Mouse (Mus musculus) hindbrain, postnatal 0 days (tissue): ENCODE measurements at regions not wholly inside any gene's neighbourhood (a gene's known extent, or its start where the extent isn't known, plus 50 kb on each side); places are given as distances from the start of the nearest gene placed in this dataset.

Experiments used
- ATAC-seq: fragments of 200-750 bp; cut with Nextera tagmentation; 2 replicates; pipeline ENCODE4 v1.8.0; 2017; ENCODE audit warnings: mild to moderate bottlenecking, moderate TSS enrichment, moderate library complexity
- DNase-seq: peaks from one replicate; pipeline ENCODE4 v3.0.0-alpha.2; 2015; ENCODE audit warnings: low spot score
- H3K27ac ChIP-seq: fragments of 300-500 bp; sonication (generic); 2 replicates; pipeline ENCODE4 v1.5.1; 2014; ENCODE audit warnings: mild to moderate bottlenecking
- H3K27me3 ChIP-seq: fragments of 300-500 bp; sonication (generic); 2 replicates; pipeline ENCODE4 v1.6.1; 2014; ENCODE audit warnings: low read length, mixed read lengths; ENCODE audit not compliant: insufficient read depth
- H3K36me3 ChIP-seq: fragments of 300-500 bp; sonication (generic); 2 replicates; pipeline ENCODE4 v1.6.1; 2014; ENCODE audit warnings: low read length, mixed read lengths; ENCODE audit not compliant: insufficient read depth
- H3K4me1 ChIP-seq: fragments of 300-500 bp; sonication (generic); 2 replicates; pipeline ENCODE4 v1.6.1; 2014; ENCODE audit warnings: antibody characterized with exemption, low read length, mixed read lengths; ENCODE audit not compliant: insufficient read depth
- H3K4me2 ChIP-seq: fragments of 300-500 bp; sonication (generic); 2 replicates; pipeline ENCODE4 v1.6.1; 2014; ENCODE audit warnings: low read depth, mild to moderate bottlenecking, low read length, moderate library complexity, mixed read lengths
- H3K4me3 ChIP-seq: fragments of 300-500 bp; sonication (generic); 2 replicates; pipeline ENCODE4 v1.5.1; 2014; ENCODE audit warnings: low read length
- H3K9ac ChIP-seq: fragments of 300-500 bp; sonication (generic); replicated peaks from 2 replicates; pipeline ENCODE4 v1.6.1; 2014; ENCODE audit warnings: mild to moderate bottlenecking, low read length, moderate library complexity, mixed read lengths
- H3K9me3 ChIP-seq: fragments of 300-500 bp; sonication (generic); 2 replicates; pipeline ENCODE4 v1.6.1; 2016; ENCODE audit warnings: low read length, mixed read lengths
- CTCF ChIP-seq: IDR thresholded peaks from 2 replicates; pipeline ENCODE4 v1.5.1; 2016; ENCODE audit warnings: antibody characterized with exemption, control low read depth, low read depth
- WGBS: fragments of 180-500 bp; shearing (Covaris S2); extraction: QIAGEN DNeasy Blood & Tissue Kit; methylation state at CpG from one replicate; pipeline ENCODE4 v1.1.7; 2014; 5-methylcytosine and 5-hydroxymethylcytosine counted together

DNA sequence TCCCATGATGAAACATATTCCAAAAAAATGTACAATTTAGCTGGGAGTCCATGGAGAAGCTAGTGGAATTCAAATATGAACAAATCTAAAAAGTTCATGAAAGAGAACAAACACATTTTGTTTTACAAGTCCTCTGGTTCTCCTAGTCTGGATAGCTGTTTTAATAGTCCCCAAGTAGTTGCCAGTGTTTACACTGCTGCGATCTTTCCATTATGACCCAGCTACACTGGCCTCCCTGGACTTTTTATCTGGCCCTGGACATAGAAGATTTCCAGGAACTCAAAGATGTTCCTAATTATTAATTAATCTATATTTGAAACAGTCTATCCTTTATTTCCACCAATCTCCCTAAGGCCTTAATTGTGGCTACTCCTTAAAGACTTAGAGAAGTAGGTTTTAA is 232.1 kb downstream of the Atp6ap1l start:
- DNase-seq, result no peak
- ATAC-seq, result no peak
- TF ChIP-seq CTCF, result no peak

DNA sequence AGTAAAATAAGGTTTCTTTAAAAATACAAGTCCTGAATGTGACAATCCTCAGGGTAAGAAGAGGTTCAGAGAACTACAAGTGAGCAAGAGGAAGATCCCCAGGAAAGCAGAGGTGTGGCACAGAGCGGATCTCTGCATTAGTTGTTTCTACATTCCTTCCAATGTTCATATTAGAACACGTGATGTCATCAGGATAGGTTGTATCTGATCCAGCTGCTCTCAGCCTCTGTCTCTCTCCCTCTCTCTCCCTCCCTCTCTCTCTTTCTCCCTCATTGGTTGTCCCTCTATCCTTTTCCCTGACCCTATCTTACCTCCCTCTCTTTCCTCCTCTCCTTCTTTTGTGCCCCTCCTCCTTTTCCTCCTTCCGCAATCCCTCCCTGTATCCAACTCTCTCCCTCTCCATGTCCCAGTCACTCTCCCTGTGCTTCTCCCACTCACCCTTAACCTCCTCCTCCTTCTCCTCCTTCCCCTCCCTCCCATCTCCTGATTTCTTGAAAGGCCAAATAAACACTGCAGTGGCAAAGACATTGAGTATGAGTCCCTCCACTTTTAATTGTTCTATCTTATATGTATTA is 243.5 kb downstream of the Atp6ap1l start:
- Histone ChIP-seq H3K27ac (no peak overlapping the region), H3K9me3 (no peaks in the 10 kb centered on the region), H3K4me2 (no peak overlapping the region), H3K4me3 (no peak overlapping the region), H3K4me1 (no peaks in the 10 kb centered on the region), H3K36me3 (no peaks in the 10 kb centered on the region), H3K9ac (no peak overlapping the region), H3K27me3 (no peaks in the 10 kb centered on the region)
- DNase-seq, result no peak
- 83% methylated on average over 3 of the region's 3 CpGs for WGBS
- TF ChIP-seq CTCF, result no peak
- ATAC-seq, result no peak

More for the DNA sequence above, 232.1 kb downstream of the Atp6ap1l start:
- Histone ChIP-seq H3K36me3 (no peaks in the 10 kb centered on the region), H3K27ac (no peak overlapping the region), H3K9ac (no peak overlapping the region), H3K4me2 (no peak overlapping the region), H3K9me3 (no peaks in the 10 kb centered on the region), H3K27me3 (no peaks in the 10 kb centered on the region), H3K4me1 (no peaks in the 10 kb centered on the region), H3K4me3 (no peak overlapping the region)
- 94% methylated on average over 1 of the region's 1 CpGs for WGBS

- no peaks in the 10 kb centered on the region for H3K36me3 ChIP-seq
- H3K4me1 ChIP-seq, result no peaks in the 10 kb centered on the region
- ATAC-seq (no peak), DNase-seq (peak; percentile 7)
- no peak overlapping the region for H3K4me2 ChIP-seq
- no peak overlapping the region for H3K9ac ChIP-seq
- H3K4me3 ChIP-seq, result no peak overlapping the region
- H3K27me3 ChIP-seq, result no peaks in the 10 kb centered on the region
- no peak for TF ChIP-seq CTCF
- H3K27ac ChIP-seq, result no peak overlapping the region
- no peaks in the 10 kb centered on the region for H3K9me3 ChIP-seq
- WGBS, result 3% methylated on average over 3 of the region's 3 CpGs
These were observed 244.2 kb downstream of the Atp6ap1l start for GRCm38 (mm10) chr13:90660950-90661349.

DNA sequence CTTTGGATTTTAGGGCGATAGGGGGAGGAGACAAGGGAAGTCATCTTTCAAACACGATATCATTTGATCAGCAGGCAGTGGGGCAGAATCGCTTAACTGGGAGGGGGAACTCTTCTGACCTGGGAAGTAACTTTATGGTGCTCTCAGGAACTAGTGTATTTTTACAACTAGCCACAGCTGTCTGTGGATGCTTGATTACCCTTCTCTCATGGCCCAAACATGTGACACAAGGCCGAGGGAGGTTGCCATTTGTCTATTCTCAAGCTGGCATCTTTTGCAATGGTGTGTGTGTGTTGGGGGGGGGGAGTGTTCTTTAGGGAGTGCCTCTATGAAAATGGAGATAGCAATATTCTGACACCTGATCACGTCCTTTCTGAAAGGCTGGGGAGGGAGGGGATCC is 246.1 kb downstream of the Atp6ap1l start:
- no peaks in the 10 kb centered on the region for H3K36me3 ChIP-seq
- no peaks in the 10 kb centered on the region for H3K9me3 ChIP-seq
- ATAC-seq (no peak), DNase-seq (no peak)
- H3K27me3 ChIP-seq, result no peaks in the 10 kb centered on the region
- H3K4me2 ChIP-seq, result no peak overlapping the region
- no peak overlapping the region for H3K27ac ChIP-seq
- TF ChIP-seq CTCF, result no peak
- no peak overlapping the region for H3K4me3 ChIP-seq
- no peaks in the 10 kb centered on the region for H3K4me1 ChIP-seq
- H3K9ac ChIP-seq, result no peak overlapping the region
- 62% methylated on average over 5 of the region's 5 CpGs for WGBS

DNA sequence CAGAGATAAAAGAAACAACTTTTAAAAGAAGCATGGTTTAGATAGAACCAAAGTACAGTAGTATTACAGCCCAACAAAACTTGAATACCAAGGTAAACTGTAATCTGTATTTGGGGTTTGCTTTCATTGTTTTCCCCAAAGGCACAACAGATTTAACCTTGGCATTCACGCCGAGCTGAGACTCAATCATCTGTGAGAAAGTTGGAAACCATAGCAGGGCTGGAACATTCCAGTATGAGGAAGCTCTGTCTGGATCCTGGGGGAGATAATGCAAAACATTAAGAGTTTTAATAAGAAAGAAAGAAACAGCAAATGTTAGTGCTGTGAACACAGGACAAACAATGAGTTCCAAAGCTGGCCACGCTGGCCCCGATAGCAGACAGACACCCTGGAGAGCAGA is 258.8 kb downstream of the Atp6ap1l start:
- TF ChIP-seq CTCF, result no peak
- Histone ChIP-seq H3K27ac (no peak overlapping the region), H3K27me3 (no peaks in the 10 kb centered on the region), H3K4me2 (peak overlapping the region; percentile 16; the same call in 1 of the 2 replicates), H3K4me3 (no peak overlapping the region), H3K36me3 (no peaks in the 10 kb centered on the region), H3K9ac (no peak overlapping the region), H3K4me1 (peaks cover 4% of the 10 kb centered on the region), H3K9me3 (no peaks in the 10 kb centered on the region)
- peak; percentile 4 for DNase-seq
- ATAC-seq, result no peak
- 44% methylated on average over 4 of the region's 4 CpGs for WGBS

- Histone ChIP-seq H3K36me3 (no peaks in the 10 kb centered on the region), H3K9ac (no peak overlapping the region), H3K4me2 (no peak overlapping the region), H3K4me1 (peaks cover 4% of the 10 kb centered on the region), H3K4me3 (no peak overlapping the region), H3K27ac (no peak overlapping the region), H3K9me3 (no peaks in the 10 kb centered on the region), H3K27me3 (no peaks in the 10 kb centered on the region)
- ATAC-seq, result 0 out of 2 replicates have a peak, but pooled peaks have one; percentile 1
- no peak for TF ChIP-seq CTCF
- peak; percentile 63 for DNase-seq
These were observed 260.9 kb downstream of the Atp6ap1l start for GRCm38 (mm10) chr13:90644216-90644615.

DNA sequence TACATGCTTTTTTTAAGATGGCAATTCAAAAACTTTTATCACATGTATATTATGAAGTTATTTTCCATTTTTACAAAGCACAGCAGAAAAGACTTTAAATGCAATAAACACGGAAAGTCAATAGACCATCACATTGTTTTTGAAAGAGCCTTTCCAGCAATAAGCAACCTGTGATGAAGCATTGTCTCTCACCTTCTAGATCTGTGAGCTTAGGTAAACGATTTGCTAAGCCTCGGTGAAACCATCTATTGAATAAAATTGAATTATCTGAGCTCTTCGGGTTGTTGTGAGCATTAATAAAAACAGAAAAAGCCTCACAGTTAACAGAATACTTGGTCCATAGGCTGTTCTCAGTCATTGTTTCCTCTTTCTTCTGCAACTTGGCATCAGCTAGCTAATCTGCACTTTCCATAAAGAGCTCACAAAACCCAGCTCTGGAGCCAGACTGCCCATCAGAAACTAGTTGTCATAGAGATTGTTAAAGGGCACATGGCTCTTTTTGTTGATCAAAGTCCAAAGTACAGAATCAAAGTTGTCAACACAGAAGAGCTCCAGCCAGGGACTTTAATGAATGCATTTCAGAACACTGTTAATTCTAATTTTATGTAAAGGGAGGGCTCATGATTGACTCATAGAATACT is 261.5 kb downstream of the Atp6ap1l start:
- H3K36me3 ChIP-seq, result no peaks in the 10 kb centered on the region
- TF ChIP-seq CTCF, result no peak
- no peak overlapping the region for H3K4me3 ChIP-seq
- H3K27me3 ChIP-seq, result no peaks in the 10 kb centered on the region
- peak; percentile 81 for ATAC-seq
- peaks cover 4% of the 10 kb centered on the region for H3K4me1 ChIP-seq
- no peak overlapping the region for H3K9ac ChIP-seq
- H3K4me2 ChIP-seq, result 0 out of 2 replicates have a peak overlapping the region, but pooled peaks have one; percentile 19
- WGBS, result 31% methylated on average over 4 of the region's 4 CpGs
- H3K9me3 ChIP-seq, result no peaks in the 10 kb centered on the region
- H3K27ac ChIP-seq, result peak overlapping the region; percentile 7; the same call in 1 of the 2 replicates
- DNase-seq, result peak; percentile 71
